Mouse (Mus musculus) kidney, adult 11 months (tissue): Measurements from ENCODE around the gene Aldh4a1.

Experiments
- DNase-seq: peaks from one replicate; pipeline ENCODE4 v3.0.0; 2022

The Aldh4a1 gene

DNA sequence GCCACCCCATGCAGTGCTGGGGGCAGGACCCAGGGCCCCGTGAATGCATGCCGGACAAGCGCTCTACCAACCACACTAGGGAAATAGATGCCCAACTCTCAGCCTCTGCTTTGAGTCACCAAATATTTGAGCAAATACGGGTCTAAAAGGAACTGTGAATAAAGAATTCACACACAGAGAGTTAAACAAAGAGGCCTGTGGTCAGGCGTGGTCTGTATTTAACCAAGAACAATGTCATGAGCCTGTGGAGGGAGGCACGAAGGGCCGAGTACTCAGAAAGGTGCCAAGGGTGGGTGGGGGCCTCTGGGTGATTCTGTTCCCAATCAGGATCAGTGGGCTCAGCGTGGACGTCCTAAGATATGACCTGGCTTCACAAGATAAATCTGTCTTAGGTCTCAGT is 65.4 kb downstream of the Aldh4a1 start:
- DNase-seq = no peak

DNA sequence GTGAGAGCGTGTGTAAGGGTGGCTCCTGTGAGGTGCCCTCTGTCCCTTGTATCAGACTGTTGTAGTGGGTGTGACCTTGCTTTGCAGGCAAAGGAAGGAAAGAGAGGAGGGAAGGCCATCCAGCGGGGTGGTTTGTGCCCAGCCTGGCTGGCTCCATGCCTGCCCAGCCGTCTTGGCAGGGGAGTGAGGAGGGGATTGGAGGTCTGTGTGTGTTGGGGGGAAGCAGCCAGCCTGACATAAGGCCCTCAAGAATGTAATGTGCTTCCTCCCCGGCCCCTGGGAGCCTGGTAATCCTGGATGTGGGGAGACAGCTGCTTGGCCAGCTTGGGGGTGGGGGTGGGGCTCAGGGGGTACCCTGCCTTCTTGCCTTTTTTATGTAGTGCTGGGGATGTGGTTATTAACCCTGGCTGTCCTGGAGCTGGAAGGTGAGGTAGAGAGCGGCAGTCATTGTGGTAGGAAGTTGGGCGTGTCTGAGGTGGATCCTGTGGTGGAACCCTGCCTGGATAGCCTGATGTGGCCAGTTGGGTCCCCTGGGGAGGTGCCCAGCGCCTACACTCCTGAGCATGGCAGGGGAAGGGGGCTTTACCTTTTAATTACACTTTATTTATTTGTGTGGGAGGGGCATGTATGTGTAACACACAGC is 67.1 kb downstream of the Aldh4a1 start:
- DNase-seq = no peak

DNA sequence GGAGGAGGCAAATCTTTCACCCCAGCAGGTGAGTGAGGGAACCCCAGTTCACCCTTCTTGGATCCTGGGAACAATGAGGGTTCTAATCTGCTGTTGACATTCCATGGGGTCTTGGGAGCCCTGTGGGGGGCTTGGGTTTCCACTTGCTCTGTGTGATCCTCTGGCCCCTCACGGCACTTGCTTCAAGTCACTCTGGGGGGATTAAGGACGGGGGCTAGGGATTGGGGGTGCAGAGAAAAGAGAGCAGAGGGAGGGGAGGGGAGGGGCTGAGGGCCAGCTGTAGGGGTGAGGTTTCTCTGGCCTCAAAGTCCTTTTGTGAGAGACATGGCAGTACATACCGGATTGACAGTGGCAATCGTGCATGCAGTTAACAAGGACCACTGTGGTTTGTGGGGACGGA is 70.6 kb downstream of the Aldh4a1 start:
- no peak for DNase-seq

DNA sequence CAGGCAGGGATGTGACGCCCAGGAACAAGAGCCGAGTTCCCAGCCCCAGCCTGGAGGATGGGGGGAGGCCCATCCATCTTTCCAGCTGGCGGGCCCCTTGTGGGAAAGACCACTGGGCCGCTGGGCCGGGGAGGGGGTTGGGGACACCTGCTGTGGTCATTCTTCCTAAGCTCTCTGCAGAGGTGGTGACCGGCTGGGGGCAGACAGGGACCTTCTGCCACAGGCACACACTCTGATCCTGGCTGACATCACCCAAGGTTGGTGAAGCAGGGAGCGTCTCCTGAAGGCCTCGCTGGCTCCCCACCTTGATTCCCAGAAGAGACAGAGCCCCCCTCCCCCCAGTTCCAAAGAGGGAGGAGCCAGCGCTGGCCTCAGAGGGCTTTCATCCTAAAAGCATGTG is 75.1 kb downstream of the Aldh4a1 start:
- no peak for DNase-seq

DNA sequence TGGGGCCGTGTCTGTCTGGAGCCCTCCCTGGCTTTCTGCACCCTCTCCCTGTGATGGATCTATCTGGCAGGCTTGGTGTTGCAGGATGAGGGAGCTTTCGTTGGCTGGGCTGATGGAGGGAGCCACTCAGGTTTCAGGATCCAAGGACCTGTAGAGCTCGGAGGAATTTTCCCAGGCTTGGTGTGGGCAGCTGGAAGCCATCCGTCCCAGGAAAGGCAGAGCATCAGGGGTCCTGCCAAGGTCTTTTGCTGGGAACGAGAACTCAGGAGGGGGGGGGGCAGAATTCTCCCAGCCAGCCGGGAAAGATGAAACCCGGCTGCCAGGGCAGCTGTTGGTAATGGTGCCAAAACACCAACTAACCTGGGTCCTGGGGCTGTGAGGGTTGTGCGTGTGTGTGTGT is 75.9 kb downstream of the Aldh4a1 start:
- no peak for DNase-seq
